Mouse (Mus musculus) liver, adult 2 months (tissue): Measurements from ENCODE around the gene Gm9945.

ENCODE experiments used
- CTCF ChIP-seq: fragments of 200-500 bp; IDR thresholded peaks from 2 replicates; pipeline ENCODE4 v1.5.1; 2011; ENCODE audit warnings: low read depth, low read length, control low read depth
- POLR2A ChIP-seq: fragments of 200-500 bp; IDR thresholded peaks from 2 replicates; pipeline ENCODE4 v1.6.1; 2011; ENCODE audit warnings: low read length, control low read depth; ENCODE audit not compliant: insufficient read depth; ENCODE audit errors: extremely low read depth

- TF ChIP-seq CTCF (no peak), POLR2A (no peak)
Measured at GRCm38 (mm10) chr11:53441921-53442320, 38.0 kb upstream of the Gm9945 start.
